Mouse (Mus musculus): ENCODE data around the gene Pdlim7.

Pdlim7 gene

GRCm38 (mm10) chr13:55519606-55520005 lies 6.1 kb upstream of the Pdlim7 start:
- no peak for DNase-seq (ENCODE audit: low read depth, low spot score)

GRCm38 (mm10) chr13:55516955-55517354 lies 3.5 kb upstream of the Pdlim7 start:
- peak; percentile 92 for DNase-seq (ENCODE audit: low read depth, low spot score)

GRCm38 (mm10) chr13:55513828-55514227 lies 352 bp upstream of the Pdlim7 start:
- no peak for DNase-seq (ENCODE audit: low read depth, low spot score)

GRCm38 (mm10) chr13:55512379-55513031 lies 971 bp downstream of the Pdlim7 start:
- DNase-seq (ENCODE audit: low read depth, low spot score): peak; percentile 38

GRCm38 (mm10) chr13:55511492-55511861 lies 2.0 kb downstream of the Pdlim7 start:
- DNase-seq (ENCODE audit: low read depth, low spot score): no peak

GRCm38 (mm10) chr13:55510668-55511491 lies 2.6 kb downstream of the Pdlim7 start:
- no peak for DNase-seq (ENCODE audit: low read depth, low spot score)

GRCm38 (mm10) chr13:55510332-55510667 lies 3.2 kb downstream of the Pdlim7 start:
- DNase-seq (ENCODE audit: low read depth, low spot score): no peak

- DNase-seq (ENCODE audit: low read depth, low spot score): no peak
These were observed 4.9 kb downstream of the Pdlim7 start for GRCm38 (mm10) chr13:55508531-55508930.

- DNase-seq (ENCODE audit: low read depth, low spot score): no peak
These were observed 5.6 kb downstream of the Pdlim7 start for GRCm38 (mm10) chr13:55507877-55508276.

- DNase-seq (ENCODE audit: low read depth, low spot score): no peak
These were observed 6.8 kb downstream of the Pdlim7 start for GRCm38 (mm10) chr13:55506697-55507096.

GRCm38 (mm10) chr13:55505810-55506209 lies 7.7 kb downstream of the Pdlim7 start:
- no peak for DNase-seq (ENCODE audit: low read depth, low spot score)

- DNase-seq (ENCODE audit: low read depth, low spot score): no peak
These were observed 9.1 kb downstream of the Pdlim7 start for GRCm38 (mm10) chr13:55504390-55504789.

- DNase-seq (ENCODE audit: low read depth, low spot score): no peak
These were observed 11.1 kb downstream of the Pdlim7 start for GRCm38 (mm10) chr13:55502405-55502804.

- no peak for DNase-seq (ENCODE audit: low read depth, low spot score)
These were observed 12.9 kb downstream of the Pdlim7 start for GRCm38 (mm10) chr13:55500575-55500974.

- DNase-seq (ENCODE audit: low read depth, low spot score): no peak
These were observed 14.6 kb downstream of the Pdlim7 start for GRCm38 (mm10) chr13:55498906-55499305.

- no peak for DNase-seq (ENCODE audit: low read depth, low spot score)
These were observed 16.8 kb downstream of the Pdlim7 start for GRCm38 (mm10) chr13:55496661-55497060.

- DNase-seq (ENCODE audit: low read depth, low spot score): no peak
These were observed 17.8 kb downstream of the Pdlim7 start for GRCm38 (mm10) chr13:55495702-55496101.

- DNase-seq (ENCODE audit: low read depth, low spot score): no peak
These were observed 18.4 kb downstream of the Pdlim7 start for GRCm38 (mm10) chr13:55494883-55495621.

- no peak for DNase-seq (ENCODE audit: low read depth, low spot score)
These were observed 19.2 kb downstream of the Pdlim7 start for GRCm38 (mm10) chr13:55494257-55494656.

GRCm38 (mm10) chr13:55487578-55488498 lies 25.6 kb downstream of the Pdlim7 start, which contains the start of gene Dbn1:
Dbn1 (minus strand) TSS chr13:55488111.
- no peak for DNase-seq (ENCODE audit: low read depth, low spot score)

GRCm38 (mm10) chr13:55486916-55487577 lies 26.4 kb downstream of the Pdlim7 start:
- peak; percentile 43 for DNase-seq (ENCODE audit: low read depth, low spot score)
